Mouse (Mus musculus): ENCODE measurements around the gene Ngdn. TPM values are rescaled to one million over a fixed set of nuclear protein-coding genes. Genes with fewer than 3 reads are reported as not detected.

Ngdn gene
- total RNA-seq, 1 experiment, result 53.5 TPM

GRCm38 (mm10) chr14:55016876-55017275 is 1.6 kb downstream of the Ngdn start:
- H3K4me3 ChIP-seq (ENCODE audit: insufficient read depth in 1 of 2, low read depth in 1 of 2, low read length in 2 of 2, poor library complexity in 1 of 2, severe bottlenecking in 1 of 2), result no peak overlapping the region
- no peak for DNase-seq (ENCODE audit: low read depth, low spot score)

GRCm38 (mm10) chr14:55020394-55020793 is 5.1 kb downstream of the Ngdn start:
- in situ Hi-C loops (cut with MboI; ENCODE audit: low sequenced_read_pairs in 2 of 2, unreplicated experiment in 2 of 2), result no loop called here
- Histone ChIP-seq H3K4me1 (ENCODE audit: control insufficient read depth in 2 of 2, insufficient read depth in 2 of 2, low read length in 2 of 2, poor library complexity in 1 of 2) (peaks cover 0 to 5% of the 10 kb centered on the region in 2 experiments; a peak in 1 of 4 replicates), H3K27ac (ENCODE audit: insufficient read depth, low read depth, low read length, poor library complexity, severe bottlenecking) (no peak overlapping the region), H3K9me3 (ENCODE audit: control insufficient read depth, insufficient read depth, low read depth, low read length) (no peaks in the 10 kb centered on the region), H3K36me3 (ENCODE audit: control insufficient read depth, insufficient read depth, low read length, poor library complexity, severe bottlenecking) (peaks cover 27% of the 10 kb centered on the region), H3K9ac (ENCODE audit: insufficient read depth, low read depth, low read length, poor library complexity, severe bottlenecking) (no peak overlapping the region), H3K4me3 (ENCODE audit: insufficient read depth in 1 of 2, low read depth in 1 of 2, low read length in 2 of 2, poor library complexity in 1 of 2, severe bottlenecking in 1 of 2) (no peak overlapping the region)
- TF ChIP-seq MAFK (IDR thresholded peaks at IDR 0.05; ENCODE audit: insufficient read depth, low read depth, low read length), result no peak
- TF ChIP-seq CHD2 (IDR thresholded peaks at IDR 0.05; ENCODE audit: low read depth, low read length), result no peak
- TF ChIP-seq ZC3H11A (IDR thresholded peaks at IDR 0.05; ENCODE audit: borderline replicate concordance, low read depth, low read length), result no peak
- no peak for TF ChIP-seq ZNF384 (IDR thresholded peaks at IDR 0.05; ENCODE audit: low read depth, low read length)
- no peak for TF ChIP-seq HCFC1 (IDR thresholded peaks at IDR 0.05; ENCODE audit: borderline replicate concordance, insufficient read depth, low read length)
- DNase-seq (ENCODE audit: low read depth, low spot score), result no peak

More at GRCm38 (mm10) chr14:55016876-55017275, 1.6 kb downstream of the Ngdn start:
- Histone ChIP-seq H3K36me3 (ENCODE audit: control insufficient read depth, insufficient read depth, low read length, poor library complexity, severe bottlenecking) (peaks cover 11% of the 10 kb centered on the region), H3K27ac (ENCODE audit: insufficient read depth, low read depth, low read length, poor library complexity, severe bottlenecking) (no peak overlapping the region), H3K9ac (ENCODE audit: insufficient read depth, low read depth, low read length, poor library complexity, severe bottlenecking) (no peak overlapping the region), H3K4me1 (ENCODE audit: control insufficient read depth in 2 of 2, insufficient read depth in 2 of 2, low read length in 2 of 2, poor library complexity in 1 of 2) (no peaks in the 10 kb centered on the region), H3K9me3 (ENCODE audit: control insufficient read depth, insufficient read depth, low read depth, low read length) (no peaks in the 10 kb centered on the region)
- in situ Hi-C loops (cut with MboI; ENCODE audit: low sequenced_read_pairs in 2 of 2, unreplicated experiment in 2 of 2), result loop anchor here in 1 of 2 experiments (10.0 kb wide), 2 partner anchors 112 to 172 kb away; no protein-coding TSS in a partner anchor
- TF ChIP-seq HCFC1 (IDR thresholded peaks at IDR 0.05; ENCODE audit: borderline replicate concordance, insufficient read depth, low read length) (no peak), MAFK (IDR thresholded peaks at IDR 0.05; ENCODE audit: insufficient read depth, low read depth, low read length) (no peak), ZNF384 (IDR thresholded peaks at IDR 0.05; ENCODE audit: low read depth, low read length) (no peak), CHD2 (IDR thresholded peaks at IDR 0.05; ENCODE audit: low read depth, low read length) (no peak), ZC3H11A (IDR thresholded peaks at IDR 0.05; ENCODE audit: borderline replicate concordance, low read depth, low read length) (no peak)

GRCm38 (mm10) chr14:55023011-55023410 is 7.8 kb downstream of the Ngdn start:
- Histone ChIP-seq H3K36me3 (ENCODE audit: control insufficient read depth, insufficient read depth, low read length, poor library complexity, severe bottlenecking) (peaks cover 23% of the 10 kb centered on the region), H3K4me1 (ENCODE audit: control insufficient read depth in 2 of 2, insufficient read depth in 2 of 2, low read length in 2 of 2, poor library complexity in 1 of 2) (peaks cover 0 to 12% of the 10 kb centered on the region in 2 experiments; a peak in 1 of 4 replicates), H3K9me3 (ENCODE audit: control insufficient read depth, insufficient read depth, low read depth, low read length) (no peaks in the 10 kb centered on the region), H3K27ac (ENCODE audit: insufficient read depth, low read depth, low read length, poor library complexity, severe bottlenecking) (peak overlapping the region; percentile 26; the same call in 1 of the 2 replicates), H3K9ac (ENCODE audit: insufficient read depth, low read depth, low read length, poor library complexity, severe bottlenecking) (peak overlapping the region; percentile 57; the same call in 1 of the 2 replicates), H3K4me3 (ENCODE audit: insufficient read depth in 1 of 2, low read depth in 1 of 2, low read length in 2 of 2, poor library complexity in 1 of 2, severe bottlenecking in 1 of 2) (peak overlapping the region in 1 of 2 experiments; percentile 44; a peak in 1 of 4 replicates)
- TF ChIP-seq CHD2 (IDR thresholded peaks at IDR 0.05; ENCODE audit: low read depth, low read length), result no peak
- no peak for TF ChIP-seq MAFK (IDR thresholded peaks at IDR 0.05; ENCODE audit: insufficient read depth, low read depth, low read length)
- TF ChIP-seq ZC3H11A (IDR thresholded peaks at IDR 0.05; ENCODE audit: borderline replicate concordance, low read depth, low read length), result no peak
- no peak for TF ChIP-seq ZNF384 (IDR thresholded peaks at IDR 0.05; ENCODE audit: low read depth, low read length)
- no peak for TF ChIP-seq HCFC1 (IDR thresholded peaks at IDR 0.05; ENCODE audit: borderline replicate concordance, insufficient read depth, low read length)
- in situ Hi-C loops (cut with MboI; ENCODE audit: low sequenced_read_pairs in 2 of 2, unreplicated experiment in 2 of 2), result no loop called here
- DNase-seq (ENCODE audit: low read depth, low spot score), result no peak

GRCm38 (mm10) chr14:55024236-55024635 is 9.0 kb downstream of the Ngdn start:
- no peak overlapping the region for H3K9ac ChIP-seq (ENCODE audit: insufficient read depth, low read depth, low read length, poor library complexity, severe bottlenecking)
- H3K4me3 ChIP-seq (ENCODE audit: insufficient read depth in 1 of 2, low read depth in 1 of 2, low read length in 2 of 2, poor library complexity in 1 of 2, severe bottlenecking in 1 of 2), result no peak overlapping the region; a peak in 1 of 4 replicates
- in situ Hi-C loops (cut with MboI; ENCODE audit: low sequenced_read_pairs in 2 of 2, unreplicated experiment in 2 of 2), result no loop called here
- H3K36me3 ChIP-seq (ENCODE audit: control insufficient read depth, insufficient read depth, low read length, poor library complexity, severe bottlenecking), result peaks cover 22% of the 10 kb centered on the region
- no peaks in the 10 kb centered on the region for H3K9me3 ChIP-seq (ENCODE audit: control insufficient read depth, insufficient read depth, low read depth, low read length)
- no peak for DNase-seq (ENCODE audit: low read depth, low spot score)
- no peak overlapping the region for H3K27ac ChIP-seq (ENCODE audit: insufficient read depth, low read depth, low read length, poor library complexity, severe bottlenecking)
- H3K4me1 ChIP-seq (ENCODE audit: control insufficient read depth in 2 of 2, insufficient read depth in 2 of 2, low read length in 2 of 2, poor library complexity in 1 of 2), result peaks cover 1 to 19% of the 10 kb centered on the region in 2 experiments; a peak in 2 of 4 replicates
- TF ChIP-seq ZNF384 (IDR thresholded peaks at IDR 0.05; ENCODE audit: low read depth, low read length) (peak; percentile 76), MAFK (IDR thresholded peaks at IDR 0.05; ENCODE audit: insufficient read depth, low read depth, low read length) (no peak), ZC3H11A (IDR thresholded peaks at IDR 0.05; ENCODE audit: borderline replicate concordance, low read depth, low read length) (peak; percentile 80)
